Mouse (Mus musculus) cerebellum, adult 2 months (tissue): ENCODE data around the gene Upf1.

Source experiments
- CTCF ChIP-seq: fragments of 200-500 bp; IDR thresholded peaks from 2 replicates; pipeline ENCODE4 v1.5.1; 2011; ENCODE audit warnings: low read depth, mild to moderate bottlenecking, control low read depth, low read length, moderate library complexity, borderline replicate concordance; ENCODE audit not compliant: insufficient read depth
- POLR2A ChIP-seq: fragments of 200-500 bp; IDR thresholded peaks from 2 replicates; pipeline ENCODE4 v1.6.1; 2011; ENCODE audit warnings: low read length, control low read depth, borderline replicate concordance; ENCODE audit not compliant: insufficient read depth

GRCm38 (mm10) chr8:70331526-70331925, 21.6 kb downstream of the Upf1 start:
- TF ChIP-seq CTCF (no peak), POLR2A (no peak)
